Mouse (Mus musculus): ENCODE results near the gene Spon1. TPM values are rescaled to one million over a fixed set of nuclear protein-coding genes. Genes with fewer than 3 reads are reported as not detected.

The Spon1 gene
- polyA plus RNA-seq, 1 experiment from 2014 or later, result 30.4 TPM

GRCm38 (mm10) chr7:113845191-113845590 lies 79.4 kb downstream of the Spon1 start:
- H3K4me3 ChIP-seq, result no peak overlapping the region
- no peak overlapping the region for H3K9ac ChIP-seq
- no peak overlapping the region for H3K4me2 ChIP-seq
- H3K27ac ChIP-seq, result no peak overlapping the region
- 59% methylated on average over 5 of the region's 5 CpGs for WGBS
- peaks cover 13% of the 10 kb centered on the region for H3K4me1 ChIP-seq
- H3K27me3 ChIP-seq, result no peaks in the 10 kb centered on the region
- ATAC-seq (ENCODE audit: insufficient number of reproducible peaks, insufficient read depth, low FRiP score, low TSS enrichment, low read depth), result no peak
- no peaks in the 10 kb centered on the region for H3K36me3 ChIP-seq
- no peaks in the 10 kb centered on the region for H3K9me3 ChIP-seq

GRCm38 (mm10) chr7:113846553-113846952 lies 80.8 kb downstream of the Spon1 start:
- H3K9ac ChIP-seq, result no peak overlapping the region
- no peaks in the 10 kb centered on the region for H3K9me3 ChIP-seq
- H3K4me3 ChIP-seq, result no peak overlapping the region
- H3K27ac ChIP-seq, result no peak overlapping the region
- no peaks in the 10 kb centered on the region for H3K27me3 ChIP-seq
- no peak overlapping the region for H3K4me2 ChIP-seq
- H3K4me1 ChIP-seq, result peaks cover 21% of the 10 kb centered on the region
- no peaks in the 10 kb centered on the region for H3K36me3 ChIP-seq
- ATAC-seq (ENCODE audit: insufficient number of reproducible peaks, insufficient read depth, low FRiP score, low TSS enrichment, low read depth), result no peak
- WGBS, result 62% methylated on average over 3 of the region's 3 CpGs

- H3K36me3 ChIP-seq, result no peaks in the 10 kb centered on the region
- peaks cover 21% of the 10 kb centered on the region for H3K4me1 ChIP-seq
- no peak for ATAC-seq (ENCODE audit: insufficient number of reproducible peaks, insufficient read depth, low FRiP score, low TSS enrichment, low read depth)
- no peak overlapping the region for H3K4me2 ChIP-seq
- WGBS, result 62% methylated on average over 7 of the region's 7 CpGs
- no peak overlapping the region for H3K27ac ChIP-seq
- no peaks in the 10 kb centered on the region for H3K27me3 ChIP-seq
- H3K9me3 ChIP-seq, result no peaks in the 10 kb centered on the region
- no peak overlapping the region for H3K4me3 ChIP-seq
- H3K9ac ChIP-seq, result no peak overlapping the region
Measured at GRCm38 (mm10) chr7:113847041-113847819, 81.4 kb downstream of the Spon1 start.

- H3K4me2 ChIP-seq, result no peak overlapping the region
- H3K36me3 ChIP-seq, result no peaks in the 10 kb centered on the region
- no peak overlapping the region for H3K4me3 ChIP-seq
- no peak overlapping the region for H3K9ac ChIP-seq
- 0 out of 2 replicates have a peak overlapping the region, but pooled peaks have one; percentile 12 for H3K27ac ChIP-seq
- WGBS, result 25% methylated on average over 4 of the region's 4 CpGs
- no peak for ATAC-seq (ENCODE audit: insufficient number of reproducible peaks, insufficient read depth, low FRiP score, low TSS enrichment, low read depth)
- no peaks in the 10 kb centered on the region for H3K27me3 ChIP-seq
- no peaks in the 10 kb centered on the region for H3K9me3 ChIP-seq
- H3K4me1 ChIP-seq, result peaks cover 20% of the 10 kb centered on the region
Measured at GRCm38 (mm10) chr7:113850389-113850788, 84.6 kb downstream of the Spon1 start.

- Histone ChIP-seq H3K27me3 (peaks cover 5% of the 10 kb centered on the region; the same call in 1 of the 2 replicates), H3K4me3 (no peak overlapping the region), H3K36me3 (no peaks in the 10 kb centered on the region), H3K4me1 (peaks cover 15% of the 10 kb centered on the region), H3K4me2 (no peak overlapping the region), H3K9ac (no peak overlapping the region), H3K9me3 (no peaks in the 10 kb centered on the region), H3K27ac (no peak overlapping the region)
- ATAC-seq (ENCODE audit: insufficient number of reproducible peaks, insufficient read depth, low FRiP score, low TSS enrichment, low read depth), result no peak
- 80% methylated on average over 4 of the region's 4 CpGs for WGBS
Measured at GRCm38 (mm10) chr7:113855396-113855795, 89.6 kb downstream of the Spon1 start.

- Histone ChIP-seq H3K9me3 (no peaks in the 10 kb centered on the region), H3K27me3 (peaks cover 5% of the 10 kb centered on the region; the same call in 1 of the 2 replicates), H3K36me3 (no peaks in the 10 kb centered on the region), H3K4me1 (peaks cover 8% of the 10 kb centered on the region), H3K4me2 (no peak overlapping the region), H3K4me3 (no peak overlapping the region), H3K9ac (no peak overlapping the region), H3K27ac (no peak overlapping the region)
- WGBS, result 56% methylated on average over 3 of the region's 3 CpGs
- ATAC-seq (ENCODE audit: insufficient number of reproducible peaks, insufficient read depth, low FRiP score, low TSS enrichment, low read depth), result no peak
Measured at GRCm38 (mm10) chr7:113856067-113856466, 90.3 kb downstream of the Spon1 start.

GRCm38 (mm10) chr7:113859480-113859881 lies 93.7 kb downstream of the Spon1 start:
- peaks cover 8% of the 10 kb centered on the region for H3K4me1 ChIP-seq
- H3K36me3 ChIP-seq, result no peaks in the 10 kb centered on the region
- no peak for ATAC-seq (ENCODE audit: insufficient number of reproducible peaks, insufficient read depth, low FRiP score, low TSS enrichment, low read depth)
- H3K9ac ChIP-seq, result no peak overlapping the region
- no peak overlapping the region for H3K4me2 ChIP-seq
- 43% methylated on average over 5 of the region's 5 CpGs for WGBS
- H3K9me3 ChIP-seq, result no peaks in the 10 kb centered on the region
- H3K27ac ChIP-seq, result no peak overlapping the region
- H3K4me3 ChIP-seq, result no peak overlapping the region
- H3K27me3 ChIP-seq, result peaks cover 5% of the 10 kb centered on the region; the same call in 1 of the 2 replicates

- no peak overlapping the region for H3K27ac ChIP-seq
- WGBS, result 89% methylated on average over 4 of the region's 4 CpGs
Measured at GRCm38 (mm10) chr7:113861964-113862363, 96.2 kb downstream of the Spon1 start.

GRCm38 (mm10) chr7:113872846-113873245 lies 107.0 kb downstream of the Spon1 start:
- 90% methylated on average over 1 of the region's 1 CpGs for WGBS

More at GRCm38 (mm10) chr7:113861964-113862363, 96.2 kb downstream of the Spon1 start:
- Histone ChIP-seq H3K4me2 (no peak overlapping the region), H3K4me3 (no peak overlapping the region), H3K9ac (no peak overlapping the region), H3K36me3 (no peaks in the 10 kb centered on the region), H3K9me3 (no peaks in the 10 kb centered on the region), H3K4me1 (peaks cover under 1% of the 10 kb centered on the region), H3K27me3 (no peaks in the 10 kb centered on the region)
- ATAC-seq (ENCODE audit: insufficient number of reproducible peaks, insufficient read depth, low FRiP score, low TSS enrichment, low read depth), result no peak

GRCm38 (mm10) chr7:113877451-113877850 lies 111.7 kb downstream of the Spon1 start:
- no peak overlapping the region for H3K4me3 ChIP-seq
- no peak for ATAC-seq (ENCODE audit: insufficient number of reproducible peaks, insufficient read depth, low FRiP score, low TSS enrichment, low read depth)
- no peak overlapping the region for H3K27ac ChIP-seq
- H3K4me1 ChIP-seq, result peaks cover 7% of the 10 kb centered on the region
- no peaks in the 10 kb centered on the region for H3K36me3 ChIP-seq
- H3K9ac ChIP-seq, result no peak overlapping the region
- 84% methylated on average over 4 of the region's 4 CpGs for WGBS
- no peak overlapping the region for H3K4me2 ChIP-seq
- H3K9me3 ChIP-seq, result no peaks in the 10 kb centered on the region; the same call in 1 of the 2 replicates
- no peaks in the 10 kb centered on the region for H3K27me3 ChIP-seq

More at GRCm38 (mm10) chr7:113872846-113873245, 107.0 kb downstream of the Spon1 start:
- no peak overlapping the region for H3K4me3 ChIP-seq
- no peaks in the 10 kb centered on the region for H3K27me3 ChIP-seq
- H3K9ac ChIP-seq, result no peak overlapping the region
- H3K27ac ChIP-seq, result no peak overlapping the region
- no peak for ATAC-seq (ENCODE audit: insufficient number of reproducible peaks, insufficient read depth, low FRiP score, low TSS enrichment, low read depth)
- H3K36me3 ChIP-seq, result no peaks in the 10 kb centered on the region
- no peaks in the 10 kb centered on the region; the same call in 1 of the 2 replicates for H3K9me3 ChIP-seq
- no peaks in the 10 kb centered on the region for H3K4me1 ChIP-seq
- no peak overlapping the region for H3K4me2 ChIP-seq

- Histone ChIP-seq H3K4me2 (no peak overlapping the region), H3K4me1 (peaks cover 7% of the 10 kb centered on the region), H3K9me3 (no peaks in the 10 kb centered on the region; the same call in 1 of the 2 replicates), H3K36me3 (no peaks in the 10 kb centered on the region), H3K27ac (no peak overlapping the region), H3K9ac (no peak overlapping the region), H3K4me3 (no peak overlapping the region), H3K27me3 (no peaks in the 10 kb centered on the region)
- WGBS, result 90% methylated on average over 5 of the region's 5 CpGs
- ATAC-seq (ENCODE audit: insufficient number of reproducible peaks, insufficient read depth, low FRiP score, low TSS enrichment, low read depth), result no peak
Measured at GRCm38 (mm10) chr7:113877926-113878325, 112.1 kb downstream of the Spon1 start.

GRCm38 (mm10) chr7:113879085-113879501 lies 113.3 kb downstream of the Spon1 start:
- no peak overlapping the region for H3K9ac ChIP-seq
- no peaks in the 10 kb centered on the region for H3K27me3 ChIP-seq
- ATAC-seq (ENCODE audit: insufficient number of reproducible peaks, insufficient read depth, low FRiP score, low TSS enrichment, low read depth), result no peak
- 48% methylated on average over 7 of the region's 7 CpGs for WGBS
- peaks cover 9% of the 10 kb centered on the region for H3K4me1 ChIP-seq
- H3K4me3 ChIP-seq, result no peak overlapping the region
- no peaks in the 10 kb centered on the region for H3K36me3 ChIP-seq
- no peak overlapping the region for H3K4me2 ChIP-seq
- H3K9me3 ChIP-seq, result no peaks in the 10 kb centered on the region; the same call in 1 of the 2 replicates
- H3K27ac ChIP-seq, result no peak overlapping the region

All from embryonic facial prominence, embryonic 13.5 days (tissue).